Mouse (Mus musculus) monocyte, adult 5-6 weeks (primary cell): ENCODE results near the gene Arntl. TPM values are rescaled to one million over a fixed set of nuclear protein-coding genes. Genes with fewer than 3 reads are reported as not detected.
A peak's percentile ranks its signal among the peaks of the same experiment; 100 is the strongest.

ENCODE experiments used
- ATAC-seq: fragments of 153-309, 156-312 bp; replicated peaks from 2 replicates; pipeline ENCODE4 v1.8.0; 2017; ENCODE audit warnings: mild to moderate bottlenecking; ENCODE audit not compliant: low TSS enrichment, insufficient number of reproducible peaks, severe bottlenecking, poor library complexity, low FRiP score
- total RNA-seq: library from RNA; stranded (forward); fragments of 200-1000, 200-491, 200-594 nt; gene quantifications from 3 replicates; pipeline ENCODE4 v1.2.3, GENCODE M21; 2017

The Arntl gene
- total RNA-seq, 1 experiment from 2014 or later, result 17.3 TPM

GRCm38 (mm10) chr7:113270991-113271390 lies 63.7 kb downstream of the Arntl start:
- ATAC-seq, result no peak

DNA sequence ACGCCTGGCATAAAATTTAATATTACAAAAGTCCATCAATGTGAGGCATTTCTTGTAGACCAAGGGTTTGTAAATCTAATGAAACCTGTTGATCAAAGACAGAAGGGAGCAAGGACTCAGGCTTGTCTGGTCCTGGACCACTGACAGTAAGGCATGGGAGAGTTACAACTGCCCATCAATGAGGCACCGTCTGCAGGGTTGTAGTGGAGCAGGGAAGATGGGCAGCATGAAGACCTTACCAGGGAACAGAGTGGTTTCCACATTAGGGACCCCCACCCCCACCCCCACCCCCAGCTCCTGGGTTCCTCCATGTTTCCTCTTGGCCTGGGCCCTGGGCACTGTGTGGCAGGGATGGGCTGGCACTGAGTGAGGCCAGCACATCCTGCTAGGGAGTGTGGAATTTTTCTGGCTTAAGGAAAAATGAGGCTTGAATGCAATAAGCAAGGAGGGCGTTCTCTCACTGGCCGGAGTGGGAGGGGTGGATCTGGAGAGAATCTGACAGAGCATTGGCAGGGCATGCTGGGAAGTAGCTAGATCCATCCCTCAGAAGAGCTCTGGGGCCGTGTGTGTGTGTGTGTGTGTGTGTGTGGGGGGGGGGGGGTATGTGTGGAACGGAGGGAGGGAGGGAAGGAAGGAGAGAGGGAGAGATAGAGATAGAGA lies 65.2 kb downstream of the Arntl start:
- no peak for ATAC-seq

DNA sequence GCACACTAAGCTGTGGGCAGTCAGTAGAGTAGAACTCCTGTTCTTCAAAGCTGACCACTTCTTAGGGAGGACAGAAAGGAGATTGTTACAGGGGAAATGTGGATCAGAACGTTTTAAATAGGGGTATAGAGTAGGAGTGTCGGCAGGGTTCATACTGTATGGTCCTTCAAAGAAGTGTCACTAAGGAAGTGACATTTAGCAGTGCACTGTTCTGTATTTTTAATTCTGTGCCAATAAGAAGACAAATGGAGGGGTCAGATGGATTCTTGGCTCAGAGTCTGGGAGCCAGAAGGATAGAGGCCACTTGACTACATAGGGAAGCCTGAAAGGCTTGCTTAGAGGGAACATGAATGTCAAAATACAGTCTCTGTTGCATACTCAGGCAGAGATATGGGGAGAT lies 70.0 kb downstream of the Arntl start:
- ATAC-seq, result no peak

DNA sequence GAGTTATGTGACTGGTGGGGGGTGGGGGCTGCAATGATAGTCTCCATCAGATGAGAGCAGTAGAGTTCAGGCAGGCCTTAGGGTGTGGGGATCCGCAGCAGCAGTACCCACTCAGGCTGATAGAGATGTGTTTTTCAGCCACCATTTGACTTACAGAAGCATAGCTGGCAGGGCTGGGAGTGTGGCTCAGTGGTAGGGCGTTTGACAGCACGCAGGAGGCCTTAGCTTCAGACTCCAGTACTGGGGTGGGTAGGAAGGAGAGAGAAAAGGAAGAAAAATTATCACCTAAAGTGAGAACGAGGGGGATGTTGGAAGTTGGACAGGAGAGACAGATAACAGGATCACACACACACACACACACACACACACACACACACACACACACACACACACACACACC lies 71.2 kb downstream of the Arntl start:
- ATAC-seq, result no peak

DNA sequence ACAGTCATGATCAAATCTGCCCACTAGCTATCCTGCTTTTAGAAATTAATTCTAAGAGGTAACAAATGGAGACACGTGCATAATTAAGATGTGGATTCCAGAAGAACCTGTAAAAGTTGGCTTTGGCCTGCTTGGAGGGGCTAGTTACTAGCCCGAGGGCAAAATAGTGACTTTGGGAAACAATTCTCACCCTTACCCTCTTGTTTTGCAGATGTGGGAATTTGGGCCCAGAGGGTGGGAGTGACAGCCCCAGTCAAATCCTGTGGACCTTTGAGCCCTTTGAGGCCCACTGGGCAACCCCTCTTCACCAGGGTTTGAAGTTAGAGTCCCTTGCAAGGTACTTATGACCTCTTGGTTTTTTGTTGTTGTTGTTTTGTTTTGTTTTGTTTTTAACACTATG lies 72.0 kb downstream of the Arntl start:
- no peak for ATAC-seq

- ATAC-seq, result no peak
Observed at GRCm38 (mm10) chr7:113285405-113285804, 78.1 kb downstream of the Arntl start.

DNA sequence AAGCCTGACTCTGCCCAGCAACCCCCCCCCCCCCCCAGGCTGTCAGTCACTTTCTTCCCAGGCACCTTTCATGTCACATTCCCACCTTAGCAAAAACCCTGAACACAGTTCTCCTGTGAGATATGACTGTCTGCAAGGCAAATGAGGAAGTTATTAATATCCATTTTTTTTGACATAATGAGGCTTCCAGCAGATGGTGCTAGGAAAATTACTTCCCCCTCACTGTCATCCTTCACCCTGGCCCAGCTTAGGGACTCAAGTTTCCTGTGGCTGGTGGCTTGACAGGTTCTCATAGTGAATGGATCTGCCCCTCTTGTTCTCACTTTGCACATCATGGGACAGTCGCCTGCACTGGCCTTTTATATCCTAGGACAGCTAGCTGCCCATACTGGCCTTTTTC lies 81.9 kb downstream of the Arntl start:
- ATAC-seq, result no peak

DNA sequence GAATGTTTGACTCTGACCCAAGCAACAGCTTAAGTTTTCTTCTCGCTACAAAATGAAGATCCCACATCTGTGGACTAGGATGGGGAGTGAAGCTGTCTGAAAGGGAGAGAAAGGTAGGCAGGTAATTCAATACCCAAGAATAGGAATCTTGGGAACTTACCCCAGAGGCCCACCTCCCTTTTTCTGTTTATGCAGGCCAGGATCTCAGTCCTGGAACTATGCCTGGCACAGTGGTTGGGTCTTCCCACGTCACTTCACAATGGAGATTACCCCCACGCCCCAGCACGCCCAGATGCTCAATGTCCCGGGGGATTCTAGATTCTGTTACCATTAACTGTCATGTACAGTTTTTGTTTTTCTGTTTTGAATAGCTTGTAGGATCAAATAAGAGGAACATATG lies 84.5 kb downstream of the Arntl start:
- ATAC-seq, result no peak

GRCm38 (mm10) chr7:113292193-113292592 lies 84.9 kb downstream of the Arntl start:
- no peak for ATAC-seq

DNA sequence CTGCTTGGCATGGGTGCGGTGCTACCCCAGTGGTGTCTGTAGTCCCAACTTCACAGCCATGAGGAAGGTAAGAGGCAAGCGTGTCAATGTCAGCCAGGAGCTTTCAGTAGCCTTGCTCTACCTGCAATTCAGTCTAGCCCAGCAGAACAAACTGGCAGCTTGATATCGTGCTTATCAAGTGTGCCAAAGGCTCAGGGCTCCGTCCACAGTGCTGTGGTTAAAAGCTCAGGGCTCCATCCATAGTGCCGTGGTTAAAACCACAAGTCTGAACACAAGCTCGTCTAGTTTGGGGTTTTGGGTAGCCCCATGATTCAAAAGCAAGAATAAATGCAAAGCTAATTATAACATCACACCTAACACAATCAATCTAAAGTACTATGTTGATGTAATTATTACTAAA lies 87.3 kb downstream of the Arntl start:
- ATAC-seq, result no peak

GRCm38 (mm10) chr7:113295077-113295890 lies 88.0 kb downstream of the Arntl start:
- 0 out of 2 replicates have a peak, but pooled peaks have one; percentile 27 for ATAC-seq

DNA sequence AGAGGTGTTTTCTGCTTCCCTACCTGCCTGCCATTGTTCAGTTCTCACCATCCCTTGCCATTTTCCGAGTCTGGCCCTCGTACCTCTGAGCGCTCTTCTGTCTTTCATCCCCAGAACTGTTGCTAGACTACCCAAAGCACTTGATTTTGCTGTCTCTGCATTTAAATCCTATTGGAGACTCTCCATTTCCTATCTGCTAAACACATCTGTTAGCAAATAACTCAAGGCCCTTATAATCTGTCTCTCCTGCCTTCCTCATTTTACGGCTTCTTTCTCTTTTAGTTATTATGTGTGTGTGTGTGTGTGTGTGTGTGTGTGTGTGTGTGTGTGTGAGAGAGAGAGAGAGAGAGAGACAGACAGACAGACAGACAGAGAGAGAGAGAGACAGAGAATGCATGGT lies 90.5 kb downstream of the Arntl start:
- no peak for ATAC-seq

DNA sequence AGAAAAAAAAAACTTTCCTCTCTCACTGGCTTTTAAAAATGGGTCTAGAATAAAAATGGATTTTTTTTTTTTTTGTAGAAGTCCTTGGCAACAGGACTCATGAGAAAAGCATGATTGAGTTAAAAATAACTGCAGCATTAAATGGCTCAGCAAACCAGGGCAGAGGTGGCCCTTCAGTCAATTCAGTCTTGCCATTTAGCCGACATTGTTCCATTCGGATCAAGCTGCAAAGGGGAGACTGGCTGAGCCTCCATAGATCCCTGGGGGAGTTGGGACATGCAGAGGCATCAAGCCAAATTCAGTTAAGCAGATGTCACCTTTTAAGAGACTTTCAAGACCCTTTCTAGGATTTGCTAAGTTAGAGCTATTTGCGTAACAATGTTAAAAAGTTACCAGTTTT lies 102.9 kb downstream of the Arntl start:
- no peak for ATAC-seq

DNA sequence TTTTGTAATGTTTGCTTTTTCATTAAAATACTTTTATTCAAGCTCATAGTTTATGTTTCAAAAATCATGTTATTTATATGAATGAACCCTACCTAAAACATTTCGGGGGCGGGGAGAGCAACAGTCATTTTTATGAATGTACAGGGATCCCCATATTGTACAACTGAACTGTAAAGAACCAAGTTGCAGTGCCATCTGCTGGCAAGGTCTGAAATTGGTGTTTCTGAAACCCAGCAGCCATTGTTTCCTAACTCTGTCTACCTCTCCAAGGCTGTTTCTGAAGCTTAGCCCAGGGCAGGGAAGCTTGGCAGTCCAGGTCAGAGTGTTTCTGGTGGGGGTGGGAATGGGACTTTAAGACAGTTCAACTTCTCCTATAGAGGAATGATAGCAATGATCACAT lies 104.5 kb downstream of the Arntl start:
- ATAC-seq, result peak; percentile 74; the same call in 1 of the 2 replicates

GRCm38 (mm10) chr7:113320128-113320527 lies 112.9 kb downstream of the Arntl start:
- ATAC-seq, result no peak

GRCm38 (mm10) chr7:113334036-113334435 lies 126.8 kb downstream of the Arntl start:
- ATAC-seq, result no peak

DNA sequence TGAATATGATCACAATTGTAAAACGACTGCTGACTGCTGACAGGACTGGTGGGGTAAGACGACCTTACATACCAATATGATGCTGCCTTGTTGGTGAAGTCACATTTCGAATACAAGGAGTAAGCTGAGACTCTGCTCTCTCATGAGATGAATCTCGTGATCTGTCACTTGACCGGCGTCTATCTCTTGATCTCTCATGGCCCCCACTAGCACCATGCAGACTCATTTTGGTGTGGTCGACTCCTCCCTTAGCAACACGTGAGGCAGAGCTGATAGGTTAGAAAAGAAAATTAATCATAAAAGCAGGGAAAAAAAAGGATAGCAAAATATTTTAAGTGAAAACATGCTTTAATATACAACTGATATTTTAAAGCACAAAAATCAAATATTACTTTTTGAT lies 128.0 kb downstream of the Arntl start:
- no peak for ATAC-seq

DNA sequence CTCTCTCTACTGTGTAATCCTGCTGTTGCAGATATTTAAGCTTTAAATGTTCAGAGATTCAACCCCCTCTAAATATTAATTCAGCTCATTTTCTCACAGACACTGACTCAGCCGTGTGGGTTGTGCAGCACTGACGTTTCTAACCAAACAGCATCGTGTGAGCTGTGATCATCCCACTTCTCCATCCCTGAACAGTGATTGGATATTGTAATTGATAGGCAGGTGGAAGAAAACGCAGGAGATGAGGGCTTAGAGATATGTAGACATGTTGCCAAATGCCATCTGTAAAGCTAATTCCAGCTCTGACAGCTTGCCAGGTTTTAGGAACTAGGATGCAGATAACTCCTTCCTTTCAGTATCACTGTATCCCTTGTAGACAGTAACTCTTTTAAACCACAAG lies 140.0 kb downstream of the Arntl start:
- no peak for ATAC-seq

DNA sequence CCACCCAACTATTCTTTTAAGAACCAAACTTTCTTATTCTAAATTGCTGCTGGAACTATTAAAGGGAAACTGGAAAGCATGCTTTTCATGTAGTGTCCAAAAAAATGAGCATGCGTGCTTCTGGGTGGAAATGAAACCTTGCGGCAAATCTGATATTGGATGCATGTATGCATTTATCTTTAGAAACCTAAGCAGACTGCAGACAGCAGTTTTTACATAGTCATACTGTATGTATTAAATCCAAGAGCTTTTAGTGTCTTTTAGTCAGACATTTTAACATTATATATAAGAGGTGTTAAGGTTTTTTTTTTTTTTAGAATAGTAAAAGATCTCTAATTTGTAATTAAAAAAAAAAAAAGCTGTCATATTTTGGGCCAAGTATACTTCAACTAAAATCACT lies 140.4 kb downstream of the Arntl start:
- no peak for ATAC-seq

DNA sequence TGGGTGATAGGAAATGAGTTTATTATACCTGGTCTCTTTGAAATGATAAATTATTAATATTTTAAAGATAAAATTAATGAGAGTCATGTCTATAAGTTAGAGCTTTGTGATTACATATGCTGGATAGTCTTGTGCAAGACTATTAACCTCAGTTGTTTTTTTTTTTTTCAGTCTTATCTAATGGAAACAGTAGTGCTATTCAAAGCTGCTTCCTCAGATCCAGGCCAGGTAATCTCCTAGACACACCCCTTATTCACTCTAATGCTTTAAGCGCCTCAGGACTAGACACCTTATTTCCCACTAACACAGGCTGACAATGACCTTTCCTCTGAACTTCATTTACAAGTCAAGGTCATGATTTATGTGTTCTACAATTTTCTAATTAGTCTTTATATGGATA lies 141.8 kb downstream of the Arntl start:
- no peak for ATAC-seq
